Mouse (Mus musculus): ENCODE results near the gene Hpcal1. TPM values are rescaled to one million over a fixed set of nuclear protein-coding genes. Genes with fewer than 3 reads are reported as not detected.
A peak's percentile ranks its signal among the peaks of the same experiment; 100 is the strongest.

The Hpcal1 gene
- polyA plus RNA-seq, 1 experiment from 2014 or later, result 64.1 TPM

- H3K27me3 ChIP-seq (ENCODE audit: control insufficient read depth, insufficient read depth, low read length), result no peaks in the 10 kb centered on the region
- peaks cover 64% of the 10 kb centered on the region for H3K4me1 ChIP-seq (ENCODE audit: control insufficient read depth, insufficient read depth, low read length)
- peak overlapping the region; percentile 83 for H3K27ac ChIP-seq (ENCODE audit: low read length)
- H3K4me3 ChIP-seq (replicated peaks; ENCODE audit: low read length), result 0 out of 2 replicates have a peak overlapping the region, but pooled peaks have one; percentile 2
- peak; percentile 54 for ATAC-seq (ENCODE audit: insufficient read depth, low FRiP score)
- no peaks in the 10 kb centered on the region for H3K9me3 ChIP-seq (replicated peaks; ENCODE audit: control insufficient read depth, low read length)
- H3K4me2 ChIP-seq (ENCODE audit: low read depth, low read length), result peak overlapping the region; percentile 27
- 30% methylated on average over 13 of the region's 13 CpGs for WGBS
- H3K9ac ChIP-seq (ENCODE audit: low read length), result peak overlapping the region; percentile 51; the same call in 1 of the 2 replicates
- H3K36me3 ChIP-seq (ENCODE audit: control insufficient read depth, insufficient read depth, low read length), result no peaks in the 10 kb centered on the region
Measured at GRCm38 (mm10) chr12:17727676-17728339, 37.2 kb downstream of the Hpcal1 start.

- Histone ChIP-seq H3K36me3 (ENCODE audit: control insufficient read depth, insufficient read depth, low read length) (no peaks in the 10 kb centered on the region), H3K4me3 (replicated peaks; ENCODE audit: low read length) (no peak overlapping the region), H3K27ac (ENCODE audit: low read length) (no peak overlapping the region), H3K4me2 (ENCODE audit: low read depth, low read length) (no peak overlapping the region), H3K4me1 (ENCODE audit: control insufficient read depth, insufficient read depth, low read length) (peaks cover 73% of the 10 kb centered on the region), H3K9me3 (replicated peaks; ENCODE audit: control insufficient read depth, low read length) (no peaks in the 10 kb centered on the region), H3K27me3 (ENCODE audit: control insufficient read depth, insufficient read depth, low read length) (no peaks in the 10 kb centered on the region), H3K9ac (ENCODE audit: low read length) (no peak overlapping the region)
- WGBS, result 83% methylated on average over 13 of the region's 13 CpGs
- ATAC-seq (ENCODE audit: insufficient read depth, low FRiP score), result no peak
Measured at GRCm38 (mm10) chr12:17729211-17729900, 38.7 kb downstream of the Hpcal1 start.

- no peaks in the 10 kb centered on the region for H3K27me3 ChIP-seq (ENCODE audit: control insufficient read depth, insufficient read depth, low read length)
- H3K9ac ChIP-seq (ENCODE audit: low read length), result no peak overlapping the region
- H3K9me3 ChIP-seq (replicated peaks; ENCODE audit: control insufficient read depth, low read length), result no peaks in the 10 kb centered on the region
- ATAC-seq (ENCODE audit: insufficient read depth, low FRiP score), result no peak
- H3K36me3 ChIP-seq (ENCODE audit: control insufficient read depth, insufficient read depth, low read length), result no peaks in the 10 kb centered on the region
- H3K27ac ChIP-seq (ENCODE audit: low read length), result peak overlapping the region; percentile 95
- WGBS, result 63% methylated on average over 7 of the region's 7 CpGs
- H3K4me2 ChIP-seq (ENCODE audit: low read depth, low read length), result no peak overlapping the region
- H3K4me3 ChIP-seq (replicated peaks; ENCODE audit: low read length), result no peak overlapping the region
- peaks cover 58% of the 10 kb centered on the region for H3K4me1 ChIP-seq (ENCODE audit: control insufficient read depth, insufficient read depth, low read length)
Measured at GRCm38 (mm10) chr12:17732006-17732405, 41.4 kb downstream of the Hpcal1 start.

- WGBS, result 64% methylated on average over 4 of the region's 4 CpGs
- Histone ChIP-seq H3K4me3 (replicated peaks; ENCODE audit: low read length) (no peak overlapping the region), H3K4me2 (ENCODE audit: low read depth, low read length) (peak overlapping the region; percentile 25; the same call in 1 of the 2 replicates), H3K27me3 (ENCODE audit: control insufficient read depth, insufficient read depth, low read length) (no peaks in the 10 kb centered on the region), H3K27ac (ENCODE audit: low read length) (peak overlapping the region; percentile 95), H3K9me3 (replicated peaks; ENCODE audit: control insufficient read depth, low read length) (no peaks in the 10 kb centered on the region), H3K9ac (ENCODE audit: low read length) (peak overlapping the region; percentile 22; the same call in 1 of the 2 replicates), H3K4me1 (ENCODE audit: control insufficient read depth, insufficient read depth, low read length) (peaks cover 56% of the 10 kb centered on the region), H3K36me3 (ENCODE audit: control insufficient read depth, insufficient read depth, low read length) (no peaks in the 10 kb centered on the region)
- no peak for ATAC-seq (ENCODE audit: insufficient read depth, low FRiP score)
Measured at GRCm38 (mm10) chr12:17732546-17732945, 41.9 kb downstream of the Hpcal1 start.

GRCm38 (mm10) chr12:17733114-17733904 lies 42.7 kb downstream of the Hpcal1 start:
- peak overlapping the region; percentile 20 for H3K4me2 ChIP-seq (ENCODE audit: low read depth, low read length)
- peak; percentile 87 for ATAC-seq (ENCODE audit: insufficient read depth, low FRiP score)

GRCm38 (mm10) chr12:17736396-17736795 lies 45.7 kb downstream of the Hpcal1 start:
- Histone ChIP-seq H3K4me1 (ENCODE audit: control insufficient read depth, insufficient read depth, low read length) (peaks cover 51% of the 10 kb centered on the region), H3K4me2 (ENCODE audit: low read depth, low read length) (no peak overlapping the region), H3K27me3 (ENCODE audit: control insufficient read depth, insufficient read depth, low read length) (no peaks in the 10 kb centered on the region), H3K9me3 (replicated peaks; ENCODE audit: control insufficient read depth, low read length) (no peaks in the 10 kb centered on the region), H3K36me3 (ENCODE audit: control insufficient read depth, insufficient read depth, low read length) (no peaks in the 10 kb centered on the region), H3K4me3 (replicated peaks; ENCODE audit: low read length) (no peak overlapping the region), H3K9ac (ENCODE audit: low read length) (no peak overlapping the region), H3K27ac (ENCODE audit: low read length) (no peak overlapping the region)
- no peak for ATAC-seq (ENCODE audit: insufficient read depth, low FRiP score)
- WGBS, result 85% methylated on average over 6 of the region's 6 CpGs

More at GRCm38 (mm10) chr12:17733114-17733904, 42.7 kb downstream of the Hpcal1 start:
- Histone ChIP-seq H3K9ac (ENCODE audit: low read length) (peak overlapping the region; percentile 22; the same call in 1 of the 2 replicates), H3K4me3 (replicated peaks; ENCODE audit: low read length) (no peak overlapping the region), H3K9me3 (replicated peaks; ENCODE audit: control insufficient read depth, low read length) (no peaks in the 10 kb centered on the region), H3K4me1 (ENCODE audit: control insufficient read depth, insufficient read depth, low read length) (peaks cover 51% of the 10 kb centered on the region), H3K27ac (ENCODE audit: low read length) (peak overlapping the region; percentile 95), H3K36me3 (ENCODE audit: control insufficient read depth, insufficient read depth, low read length) (no peaks in the 10 kb centered on the region), H3K27me3 (ENCODE audit: control insufficient read depth, insufficient read depth, low read length) (no peaks in the 10 kb centered on the region)
- 37% methylated on average over 6 of the region's 6 CpGs for WGBS

- peaks cover 50% of the 10 kb centered on the region for H3K4me1 ChIP-seq (ENCODE audit: control insufficient read depth, insufficient read depth, low read length)
Measured at GRCm38 (mm10) chr12:17736859-17737577, 46.4 kb downstream of the Hpcal1 start.

GRCm38 (mm10) chr12:17737808-17738207 lies 47.2 kb downstream of the Hpcal1 start:
- H3K4me3 ChIP-seq (replicated peaks; ENCODE audit: low read length), result no peak overlapping the region
- 74% methylated on average over 3 of the region's 3 CpGs for WGBS
- ATAC-seq (ENCODE audit: insufficient read depth, low FRiP score), result no peak
- peaks cover 50% of the 10 kb centered on the region for H3K4me1 ChIP-seq (ENCODE audit: control insufficient read depth, insufficient read depth, low read length)
- H3K27ac ChIP-seq (ENCODE audit: low read length), result 0 out of 2 replicates have a peak overlapping the region, but pooled peaks have one; percentile 1
- no peak overlapping the region for H3K9ac ChIP-seq (ENCODE audit: low read length)
- no peaks in the 10 kb centered on the region for H3K27me3 ChIP-seq (ENCODE audit: control insufficient read depth, insufficient read depth, low read length)
- no peaks in the 10 kb centered on the region for H3K9me3 ChIP-seq (replicated peaks; ENCODE audit: control insufficient read depth, low read length)
- H3K36me3 ChIP-seq (ENCODE audit: control insufficient read depth, insufficient read depth, low read length), result no peaks in the 10 kb centered on the region
- H3K4me2 ChIP-seq (ENCODE audit: low read depth, low read length), result no peak overlapping the region

More at GRCm38 (mm10) chr12:17736859-17737577, 46.4 kb downstream of the Hpcal1 start:
- Histone ChIP-seq H3K9me3 (replicated peaks; ENCODE audit: control insufficient read depth, low read length) (no peaks in the 10 kb centered on the region), H3K4me3 (replicated peaks; ENCODE audit: low read length) (no peak overlapping the region), H3K4me2 (ENCODE audit: low read depth, low read length) (no peak overlapping the region), H3K36me3 (ENCODE audit: control insufficient read depth, insufficient read depth, low read length) (no peaks in the 10 kb centered on the region), H3K27me3 (ENCODE audit: control insufficient read depth, insufficient read depth, low read length) (no peaks in the 10 kb centered on the region), H3K9ac (ENCODE audit: low read length) (no peak overlapping the region), H3K27ac (ENCODE audit: low read length) (peak overlapping the region; percentile 18)
- no peak for ATAC-seq (ENCODE audit: insufficient read depth, low FRiP score)
- WGBS, result 65% methylated on average over 10 of the region's 10 CpGs
